Mouse (Mus musculus): ENCODE measurements around the gene Pnp2.
"Not testable (repeated sequence)": the region's sequence is repeated elsewhere in the genome, so short reads cannot be mapped to it uniquely, and the experiment has no call there.

- TF ChIP-seq EP300, CTCF (IDR thresholded peaks at IDR 0.05; ENCODE audit: low read depth): not testable (repeated sequence)
Measured at GRCm38 (mm10) chr14:50978451-50978850, 22.7 kb downstream of the Pnp2 start.
